Mouse (Mus musculus): ENCODE results near the gene Ptprm.

DNA sequence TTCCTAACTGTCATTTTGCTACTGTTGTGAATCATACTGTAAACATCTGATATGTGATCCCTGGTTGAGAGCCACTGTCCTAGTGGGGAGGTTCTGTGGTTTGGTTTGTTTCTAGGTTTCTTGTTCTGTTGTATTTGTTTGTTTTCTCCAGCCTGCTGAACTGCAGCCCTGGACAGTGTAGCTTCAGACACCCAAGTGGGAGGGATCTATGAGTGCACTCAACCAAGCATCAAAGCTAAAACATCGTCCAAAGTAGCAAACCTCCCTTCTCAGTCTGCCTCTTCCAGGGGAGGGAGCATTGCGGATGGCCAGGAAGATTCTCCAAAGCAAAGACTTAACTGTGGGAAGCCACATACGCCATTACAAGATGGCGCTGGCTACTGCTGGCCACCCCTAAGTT is 88.7 kb downstream of the Ptprm start:
- no peak for TF ChIP-seq CTCF (IDR thresholded peaks at IDR 0.05; ENCODE audit: borderline replicate concordance, control insufficient read depth, extremely low read depth, insufficient read depth, low read length, poor library complexity)
- TF ChIP-seq POLR2A (IDR thresholded peaks at IDR 0.05; ENCODE audit: control insufficient read depth, extremely low read depth, insufficient read depth, low read length, poor library complexity): no peak

Measured in thymus, adult 2 months (tissue).